Mouse (Mus musculus) gastrocnemius, adult 18-20 months (tissue): Measurements from ENCODE around the gene Kcnk6. TPM values are rescaled to one million over a fixed set of nuclear protein-coding genes. Genes with fewer than 3 reads are reported as not detected.
"Not testable (repeated sequence)": the region's sequence is repeated elsewhere in the genome, so short reads cannot be mapped to it uniquely, and the experiment has no call there.

Experiments
- DNase-seq: peaks from one replicate; pipeline ENCODE4 v3.0.0; 2021; ENCODE audit warnings: low spot score
- total RNA-seq, 2 experiments: library from RNA; stranded (reverse); gene quantifications; 2 replicates each; pipeline ENCODE4 v1.2.3; 2021

The Kcnk6 gene
- total RNA-seq, 2 experiments from 2014 or later: 0.71 to 0.93 TPM

- DNase-seq: peak; percentile 79
Measured at GRCm38 (mm10) chr7:29247314-29247700, 15.0 kb upstream of the Kcnk6 start.

GRCm38 (mm10) chr7:29246619-29247313, 14.5 kb upstream of the Kcnk6 start:
- no peak for DNase-seq

- no peak for DNase-seq
Measured at GRCm38 (mm10) chr7:29246015-29246414, 13.7 kb upstream of the Kcnk6 start.

GRCm38 (mm10) chr7:29244732-29245416, 12.6 kb upstream of the Kcnk6 start:
- DNase-seq: peak; percentile 34

GRCm38 (mm10) chr7:29238019-29238967, 6.0 kb upstream of the Kcnk6 start, which contains the start of gene Yif1b:
TSS of gene Yif1b (plus strand) at chr7:29238329.
- DNase-seq: peak; percentile 99

GRCm38 (mm10) chr7:29237596-29237995, 5.3 kb upstream of the Kcnk6 start:
- DNase-seq: not testable (repeated sequence)

- no peak for DNase-seq
Measured at GRCm38 (mm10) chr7:29236593-29236992, 4.3 kb upstream of the Kcnk6 start.

- DNase-seq: no peak
Measured at GRCm38 (mm10) chr7:29234661-29235060, 2.3 kb upstream of the Kcnk6 start.

- no peak for DNase-seq
Measured at GRCm38 (mm10) chr7:29233745-29234144, 1.4 kb upstream of the Kcnk6 start.

GRCm38 (mm10) chr7:29231517-29231916, 798 bp downstream of the Kcnk6 start:
- no peak for DNase-seq

GRCm38 (mm10) chr7:29230560-29230959, 1.8 kb downstream of the Kcnk6 start:
- no peak for DNase-seq

- no peak for DNase-seq
Measured at GRCm38 (mm10) chr7:29228202-29228601, 4.1 kb downstream of the Kcnk6 start.

- DNase-seq: no peak
Measured at GRCm38 (mm10) chr7:29225520-29225919, 6.8 kb downstream of the Kcnk6 start.

GRCm38 (mm10) chr7:29224756-29225394, 7.4 kb downstream of the Kcnk6 start:
- no peak for DNase-seq

GRCm38 (mm10) chr7:29214846-29215245, 17.5 kb downstream of the Kcnk6 start:
- no peak for DNase-seq

GRCm38 (mm10) chr7:29214236-29214635, 18.1 kb downstream of the Kcnk6 start:
- DNase-seq: no peak

- DNase-seq: no peak
Measured at GRCm38 (mm10) chr7:29213675-29214082, 18.6 kb downstream of the Kcnk6 start, which contains the start of gene Catsperg1. TSS of gene Catsperg1 (minus strand) at chr7:29214035.

GRCm38 (mm10) chr7:29212775-29213560, 19.3 kb downstream of the Kcnk6 start:
- DNase-seq: not testable (repeated sequence)

- no peak for DNase-seq
Measured at GRCm38 (mm10) chr7:29212199-29212765, 20.0 kb downstream of the Kcnk6 start.
